Mouse (Mus musculus): ENCODE measurements around the gene Fancd2.
A peak's percentile ranks its signal among the peaks of the same experiment; 100 is the strongest.

Fancd2 gene

GRCm38 (mm10) chr6:113531840-113532404, 440 bp downstream of the Fancd2 start:
- DNase-seq, result no peak

GRCm38 (mm10) chr6:113534886-113535285, 3.4 kb downstream of the Fancd2 start:
- DNase-seq, result no peak

GRCm38 (mm10) chr6:113541610-113542009, 10.1 kb downstream of the Fancd2 start:
- no peak for DNase-seq

- no peak for DNase-seq
These were observed 12.5 kb downstream of the Fancd2 start for GRCm38 (mm10) chr6:113543906-113544481.

- no peak for DNase-seq
These were observed 28.3 kb downstream of the Fancd2 start for GRCm38 (mm10) chr6:113559736-113560135.

GRCm38 (mm10) chr6:113564557-113564956, 33.1 kb downstream of the Fancd2 start:
- no peak for DNase-seq

GRCm38 (mm10) chr6:113576044-113576443, 44.6 kb downstream of the Fancd2 start:
- DNase-seq, result no peak

- no peak for DNase-seq
These were observed 47.8 kb downstream of the Fancd2 start for GRCm38 (mm10) chr6:113579306-113579705.

GRCm38 (mm10) chr6:113583023-113583422, 51.5 kb downstream of the Fancd2 start:
- DNase-seq, result no peak

- no peak for DNase-seq
These were observed 53.6 kb downstream of the Fancd2 start for GRCm38 (mm10) chr6:113585065-113585464.

GRCm38 (mm10) chr6:113586466-113587183, 55.1 kb downstream of the Fancd2 start:
- DNase-seq, result no peak

- DNase-seq, result no peak
These were observed 61.2 kb downstream of the Fancd2 start for GRCm38 (mm10) chr6:113592637-113593036.

GRCm38 (mm10) chr6:113597945-113598344, 66.5 kb downstream of the Fancd2 start:
- DNase-seq, result no peak

GRCm38 (mm10) chr6:113599833-113600232, 68.4 kb downstream of the Fancd2 start:
- no peak for DNase-seq

- DNase-seq, result no peak
These were observed 69.2 kb downstream of the Fancd2 start, which contains the start of gene Fancd2os for GRCm38 (mm10) chr6:113600543-113601139. Gene Fancd2os, minus strand, starts transcription at chr6:113600715.

GRCm38 (mm10) chr6:113602821-113603220, 71.3 kb downstream of the Fancd2 start:
- DNase-seq, result no peak

- no peak for DNase-seq
These were observed 72.5 kb downstream of the Fancd2 start for GRCm38 (mm10) chr6:113603993-113604392.

GRCm38 (mm10) chr6:113604432-113605223, 73.1 kb downstream of the Fancd2 start, which contains the start of gene Brk1:
Gene Brk1, plus strand, starts transcription at chr6:113604772.
- peak; percentile 87 to 95 for DNase-seq

- no peak for DNase-seq
These were observed 73.7 kb downstream of the Fancd2 start for GRCm38 (mm10) chr6:113605224-113605545.

GRCm38 (mm10) chr6:113608871-113609270, 77.4 kb downstream of the Fancd2 start:
- no peak for DNase-seq

- DNase-seq, result no peak
These were observed 77.8 kb downstream of the Fancd2 start for GRCm38 (mm10) chr6:113609293-113609692.

- DNase-seq, result no peak
These were observed 80.9 kb downstream of the Fancd2 start for GRCm38 (mm10) chr6:113612258-113612969.
